Mouse (Mus musculus): ENCODE data around the gene Rbm8a. TPM values are rescaled to one million over a fixed set of nuclear protein-coding genes. Genes with fewer than 3 reads are reported as not detected.

The Rbm8a gene
- polyA plus RNA-seq, 1 experiment from 2014 or later = 115 TPM

- Histone ChIP-seq H3K27ac (ENCODE audit: low read depth, low read length) (no peak overlapping the region), H3K27me3 (ENCODE audit: control insufficient read depth, insufficient read depth, low read length) (no peaks in the 10 kb centered on the region), H3K9me3 (ENCODE audit: control insufficient read depth, low read length) (no peaks in the 10 kb centered on the region), H3K4me2 (ENCODE audit: low read depth, low read length) (no peak overlapping the region), H3K4me1 (ENCODE audit: control insufficient read depth, insufficient read depth, low read length) (peaks cover 21% of the 10 kb centered on the region), H3K4me3 (ENCODE audit: low read depth, low read length) (no peak overlapping the region), H3K9ac (replicated peaks; ENCODE audit: low read depth, low read length) (no peak overlapping the region), H3K36me3 (ENCODE audit: control insufficient read depth, insufficient read depth, low read length) (peaks cover 25% of the 10 kb centered on the region)
- WGBS = 76% methylated on average over 1 of the region's 1 CpGs
- ATAC-seq (ENCODE audit: low read depth) = no peak
These were observed 4.3 kb downstream of the Rbm8a start for GRCm38 (mm10) chr3:96634015-96634414.

- WGBS = 2% methylated on average over 60 of the region's 60 CpGs
- peak; percentile 92 for ATAC-seq (ENCODE audit: low read depth)
- Histone ChIP-seq H3K4me1 (ENCODE audit: control insufficient read depth, insufficient read depth, low read length) (peaks cover 21% of the 10 kb centered on the region), H3K27me3 (ENCODE audit: control insufficient read depth, insufficient read depth, low read length) (no peaks in the 10 kb centered on the region), H3K36me3 (ENCODE audit: control insufficient read depth, insufficient read depth, low read length) (peaks cover 25% of the 10 kb centered on the region), H3K9me3 (ENCODE audit: control insufficient read depth, low read length) (no peaks in the 10 kb centered on the region), H3K27ac (ENCODE audit: low read depth, low read length) (peak within 1 kb of the TSS; percentile 82), H3K4me3 (ENCODE audit: low read depth, low read length) (peak within 1 kb of the TSS; percentile 90), H3K9ac (replicated peaks; ENCODE audit: low read depth, low read length) (peak within 1 kb of the TSS; percentile 90), H3K4me2 (ENCODE audit: low read depth, low read length) (peak within 1 kb of the TSS; percentile 91)
These were observed 5.5 kb downstream of the Rbm8a start, which contains the start of the genes Pex11b and Gm42957 for GRCm38 (mm10) chr3:96634928-96635879. Gene Pex11b (plus strand): TSS chr3:96635376. Gene Gm42957 (plus strand): TSS chr3:96635474.

DNA sequence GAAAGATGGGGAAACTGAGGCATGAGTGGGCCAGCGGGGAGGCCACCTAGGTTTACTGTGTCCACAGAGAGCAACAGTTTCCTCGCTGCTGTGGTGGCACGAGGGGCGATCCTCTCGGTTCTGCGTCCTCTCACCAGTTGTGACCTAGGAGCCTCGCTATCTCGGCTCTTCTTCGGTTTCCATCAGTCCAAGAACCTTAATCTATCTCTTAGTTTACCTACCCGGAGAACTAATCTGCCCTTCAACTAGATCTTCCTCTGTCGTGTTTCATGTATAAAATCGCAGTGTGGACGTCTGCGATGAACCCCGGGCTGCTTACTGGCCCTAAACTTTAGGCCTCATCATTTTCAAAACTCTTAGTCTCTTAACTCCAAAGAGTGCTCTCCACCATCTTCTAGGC lies 6.2 kb downstream of the Rbm8a start:
- peak; percentile 12; the same call in 1 of the 2 replicates for ATAC-seq (ENCODE audit: low read depth)
- H3K27ac ChIP-seq (ENCODE audit: low read depth, low read length) = peak overlapping the region; percentile 82; the same call in 1 of the 2 replicates
- peak overlapping the region; percentile 91 for H3K4me2 ChIP-seq (ENCODE audit: low read depth, low read length)
- H3K36me3 ChIP-seq (ENCODE audit: control insufficient read depth, insufficient read depth, low read length) = peaks cover 25% of the 10 kb centered on the region
- H3K9ac ChIP-seq (replicated peaks; ENCODE audit: low read depth, low read length) = peak overlapping the region; percentile 90
- no peaks in the 10 kb centered on the region for H3K27me3 ChIP-seq (ENCODE audit: control insufficient read depth, insufficient read depth, low read length)
- peak overlapping the region; percentile 90 for H3K4me3 ChIP-seq (ENCODE audit: low read depth, low read length)
- WGBS = 12% methylated on average over 15 of the region's 15 CpGs
- no peaks in the 10 kb centered on the region for H3K9me3 ChIP-seq (ENCODE audit: control insufficient read depth, low read length)
- H3K4me1 ChIP-seq (ENCODE audit: control insufficient read depth, insufficient read depth, low read length) = peaks cover 16% of the 10 kb centered on the region

GRCm38 (mm10) chr3:96636448-96636847 lies 6.7 kb downstream of the Rbm8a start:
- H3K4me3 ChIP-seq (ENCODE audit: low read depth, low read length) = peak overlapping the region; percentile 90
- no peak overlapping the region for H3K9ac ChIP-seq (replicated peaks; ENCODE audit: low read depth, low read length)
- no peaks in the 10 kb centered on the region for H3K27me3 ChIP-seq (ENCODE audit: control insufficient read depth, insufficient read depth, low read length)
- no peak overlapping the region for H3K27ac ChIP-seq (ENCODE audit: low read depth, low read length)
- no peaks in the 10 kb centered on the region for H3K9me3 ChIP-seq (ENCODE audit: control insufficient read depth, low read length)
- peaks cover 21% of the 10 kb centered on the region for H3K36me3 ChIP-seq (ENCODE audit: control insufficient read depth, insufficient read depth, low read length)
- H3K4me2 ChIP-seq (ENCODE audit: low read depth, low read length) = peak overlapping the region; percentile 91
- ATAC-seq (ENCODE audit: low read depth) = no peak
- 73% methylated on average over 11 of the region's 11 CpGs for WGBS
- peaks cover 11% of the 10 kb centered on the region; the same call in 1 of the 2 replicates for H3K4me1 ChIP-seq (ENCODE audit: control insufficient read depth, insufficient read depth, low read length)

- H3K9ac ChIP-seq (replicated peaks; ENCODE audit: low read depth, low read length) = no peak overlapping the region
- H3K4me3 ChIP-seq (ENCODE audit: low read depth, low read length) = no peak overlapping the region
- H3K27ac ChIP-seq (ENCODE audit: low read depth, low read length) = no peak overlapping the region
- H3K4me1 ChIP-seq (ENCODE audit: control insufficient read depth, insufficient read depth, low read length) = peaks cover 11% of the 10 kb centered on the region; the same call in 1 of the 2 replicates
- H3K36me3 ChIP-seq (ENCODE audit: control insufficient read depth, insufficient read depth, low read length) = peaks cover 17% of the 10 kb centered on the region
- H3K9me3 ChIP-seq (ENCODE audit: control insufficient read depth, low read length) = no peaks in the 10 kb centered on the region
- WGBS = 81% methylated on average over 1 of the region's 1 CpGs
- no peak for ATAC-seq (ENCODE audit: low read depth)
- H3K4me2 ChIP-seq (ENCODE audit: low read depth, low read length) = no peak overlapping the region
- H3K27me3 ChIP-seq (ENCODE audit: control insufficient read depth, insufficient read depth, low read length) = no peaks in the 10 kb centered on the region
These were observed 9.5 kb downstream of the Rbm8a start for GRCm38 (mm10) chr3:96639219-96639618.

DNA sequence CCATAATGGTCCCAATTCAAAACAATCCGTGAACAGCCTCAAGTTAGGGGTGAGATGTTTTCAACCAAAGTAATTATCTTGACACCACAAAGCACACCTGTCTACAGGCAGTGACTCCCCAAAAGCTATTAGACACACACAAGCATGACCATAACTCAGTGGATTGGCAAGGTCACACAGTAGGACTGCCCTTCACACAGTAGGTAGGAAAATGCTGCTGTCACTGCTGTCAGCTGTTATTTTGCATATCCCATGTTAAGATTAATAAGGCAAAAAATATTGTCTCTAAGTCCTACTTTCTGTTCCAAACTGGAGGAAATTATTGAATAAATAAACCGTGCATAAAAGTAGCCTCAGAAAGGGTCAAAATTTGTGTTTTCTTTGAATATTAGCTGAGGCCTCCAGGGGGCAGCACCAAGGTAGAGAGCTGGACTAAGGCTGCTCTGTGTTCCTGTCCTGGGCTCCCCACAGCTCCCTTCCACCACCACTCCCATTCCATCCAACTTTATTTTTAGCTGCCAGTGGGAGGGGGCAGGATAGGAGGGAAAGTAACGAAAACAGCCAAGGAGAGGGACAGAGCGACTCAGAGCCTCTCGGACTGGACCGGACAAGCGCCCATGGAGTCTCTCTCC lies 15.4 kb downstream of the Rbm8a start, which contains the start of gene Itga10:
TSS of gene Itga10 (plus strand) at position 567 of the 632 bp plus-strand sequence.
- 74% methylated on average over 7 of the region's 7 CpGs for WGBS
- Histone ChIP-seq H3K9me3 (ENCODE audit: control insufficient read depth, low read length) (no peaks in the 10 kb centered on the region), H3K4me2 (ENCODE audit: low read depth, low read length) (no peak within 1 kb of the TSS), H3K9ac (replicated peaks; ENCODE audit: low read depth, low read length) (no peak within 1 kb of the TSS), H3K4me1 (ENCODE audit: control insufficient read depth, insufficient read depth, low read length) (no peaks in the 10 kb centered on the region), H3K36me3 (ENCODE audit: control insufficient read depth, insufficient read depth, low read length) (peaks cover 13% of the 10 kb centered on the region), H3K27me3 (ENCODE audit: control insufficient read depth, insufficient read depth, low read length) (no peaks in the 10 kb centered on the region), H3K4me3 (ENCODE audit: low read depth, low read length) (no peak within 1 kb of the TSS), H3K27ac (ENCODE audit: low read depth, low read length) (no peak within 1 kb of the TSS)
- ATAC-seq (ENCODE audit: low read depth) = no peak

DNA sequence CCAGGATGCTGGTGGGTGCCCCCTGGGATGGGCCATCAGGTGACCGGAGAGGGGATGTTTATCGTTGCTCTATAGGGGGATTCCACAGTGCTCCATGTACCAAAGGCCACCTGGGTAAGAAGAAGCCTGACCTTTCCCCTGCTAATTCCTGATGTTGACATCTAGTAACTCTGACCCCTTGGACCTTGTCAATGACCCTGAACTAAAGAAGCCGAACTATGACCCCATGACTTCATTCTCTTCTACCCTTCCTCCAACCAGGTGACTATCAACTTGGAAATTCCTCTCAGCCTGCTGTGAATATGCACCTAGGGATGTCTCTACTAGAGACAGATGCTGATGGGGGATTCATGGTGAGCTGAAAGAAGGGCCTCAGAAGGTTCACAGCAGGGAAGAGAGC lies 17.6 kb downstream of the Rbm8a start:
- WGBS = 90% methylated on average over 3 of the region's 3 CpGs
- H3K4me2 ChIP-seq (ENCODE audit: low read depth, low read length) = no peak overlapping the region
- H3K27ac ChIP-seq (ENCODE audit: low read depth, low read length) = no peak overlapping the region
- H3K4me1 ChIP-seq (ENCODE audit: control insufficient read depth, insufficient read depth, low read length) = no peaks in the 10 kb centered on the region
- H3K4me3 ChIP-seq (ENCODE audit: low read depth, low read length) = no peak overlapping the region
- peaks cover 13% of the 10 kb centered on the region for H3K36me3 ChIP-seq (ENCODE audit: control insufficient read depth, insufficient read depth, low read length)
- H3K27me3 ChIP-seq (ENCODE audit: control insufficient read depth, insufficient read depth, low read length) = no peaks in the 10 kb centered on the region
- no peak for ATAC-seq (ENCODE audit: low read depth)
- H3K9ac ChIP-seq (replicated peaks; ENCODE audit: low read depth, low read length) = no peak overlapping the region
- H3K9me3 ChIP-seq (ENCODE audit: control insufficient read depth, low read length) = no peaks in the 10 kb centered on the region

DNA sequence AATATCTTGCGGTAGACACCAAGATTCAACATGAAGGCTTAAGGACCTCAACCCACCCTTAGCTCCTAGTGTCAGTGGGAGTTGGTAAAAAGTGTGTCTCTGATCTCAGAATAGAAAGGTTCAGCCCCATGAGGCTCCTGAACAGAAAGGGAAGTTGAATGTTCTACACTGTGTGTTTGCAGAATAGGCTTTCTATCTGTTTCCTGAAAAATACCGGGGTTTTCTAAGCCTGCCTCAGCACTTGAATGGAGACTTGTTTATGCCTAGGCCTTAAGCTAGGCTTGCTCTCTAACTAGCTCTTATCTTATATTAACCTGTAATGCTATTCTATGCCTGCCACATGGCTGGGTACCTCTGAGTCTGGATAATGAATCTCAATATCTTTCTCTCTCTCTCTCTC lies 31.2 kb downstream of the Rbm8a start:
- no peak overlapping the region for H3K27ac ChIP-seq (ENCODE audit: low read depth, low read length)
- no peaks in the 10 kb centered on the region for H3K27me3 ChIP-seq (ENCODE audit: control insufficient read depth, insufficient read depth, low read length)
- H3K9me3 ChIP-seq (ENCODE audit: control insufficient read depth, low read length) = no peaks in the 10 kb centered on the region
- H3K4me2 ChIP-seq (ENCODE audit: low read depth, low read length) = no peak overlapping the region
- 0 out of 2 replicates have a peak, but pooled peaks cover 2% of the 10 kb centered on the region for H3K4me1 ChIP-seq (ENCODE audit: control insufficient read depth, insufficient read depth, low read length)
- 91% methylated on average over 2 of the region's 2 CpGs for WGBS
- no peak for ATAC-seq (ENCODE audit: low read depth)
- no peak overlapping the region for H3K9ac ChIP-seq (replicated peaks; ENCODE audit: low read depth, low read length)
- no peak overlapping the region for H3K4me3 ChIP-seq (ENCODE audit: low read depth, low read length)
- no peaks in the 10 kb centered on the region for H3K36me3 ChIP-seq (ENCODE audit: control insufficient read depth, insufficient read depth, low read length)
